Mouse (Mus musculus) granulocyte monocyte progenitor cell, adult 5-6 weeks (primary cell): ENCODE measurements at regions not wholly inside any gene's neighbourhood (a gene's known extent, or its start where the extent isn't known, plus 50 kb on each side); places are given as distances from the start of the nearest gene placed in this dataset.
A peak's percentile ranks its signal among the peaks of the same experiment; 100 is the strongest.
"Not testable (repeated sequence)": the region's sequence is repeated elsewhere in the genome, so short reads cannot be mapped to it uniquely, and the experiment has no call there.

Experiments
- ATAC-seq: replicated peaks from 2 replicates; pipeline ENCODE4 v1.8.0; 2016; ENCODE audit warnings: mild to moderate bottlenecking, moderate TSS enrichment, inconsistent platforms; ENCODE audit not compliant: poor library complexity, severe bottlenecking

DNA sequence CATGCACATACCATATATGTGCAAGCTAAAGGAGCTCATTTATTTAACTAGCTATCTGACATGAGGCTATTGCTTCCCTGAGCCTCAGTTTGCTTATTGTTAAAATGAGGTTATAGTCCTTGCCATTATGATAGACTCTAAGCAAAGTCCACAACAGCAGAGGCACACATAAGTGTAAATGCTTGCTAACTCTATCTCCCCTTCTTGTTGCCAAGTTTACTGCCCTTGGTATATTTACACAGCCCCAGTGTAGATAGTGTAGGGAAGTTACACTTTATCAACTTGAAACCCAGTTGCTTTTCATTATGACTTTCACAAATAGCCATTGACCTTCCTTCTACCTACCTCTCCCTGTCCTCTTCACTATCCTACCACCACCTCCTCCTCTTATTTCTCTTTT lies 782.6 kb upstream of the Agtr1b start:
- no peak for ATAC-seq

DNA sequence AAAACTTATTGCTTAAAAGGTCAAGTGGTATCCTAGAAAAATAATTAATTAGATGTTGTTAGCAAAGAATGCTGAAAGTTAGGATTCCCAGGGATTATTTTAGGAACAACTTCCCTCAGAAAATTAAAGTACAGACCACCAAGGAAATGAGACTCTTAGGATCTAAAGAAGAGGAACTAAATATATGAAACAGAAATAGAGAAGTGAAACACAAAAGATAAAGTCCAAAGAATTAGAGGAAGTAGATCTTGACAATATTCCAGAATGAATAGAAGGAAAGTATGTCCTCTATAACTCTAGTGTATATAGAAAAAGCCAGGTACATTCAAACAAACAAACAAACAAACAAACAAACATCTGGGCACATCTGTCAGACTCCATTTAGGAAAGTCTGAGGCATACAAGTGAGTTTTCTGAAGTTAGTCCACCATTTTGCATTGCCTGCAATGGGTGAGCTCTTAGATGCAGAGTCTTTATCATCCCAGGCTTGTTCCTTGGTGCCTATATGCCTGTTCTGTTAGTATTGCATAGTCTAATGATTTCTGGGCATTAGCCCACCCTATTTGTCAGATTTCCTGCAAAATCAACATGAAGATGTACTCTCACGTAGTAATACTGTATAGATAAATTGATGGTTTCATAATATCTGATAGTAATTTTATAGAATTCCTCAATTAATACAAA lies 762.0 kb upstream of the Agtr1b start:
- peak; percentile 94 for ATAC-seq

DNA sequence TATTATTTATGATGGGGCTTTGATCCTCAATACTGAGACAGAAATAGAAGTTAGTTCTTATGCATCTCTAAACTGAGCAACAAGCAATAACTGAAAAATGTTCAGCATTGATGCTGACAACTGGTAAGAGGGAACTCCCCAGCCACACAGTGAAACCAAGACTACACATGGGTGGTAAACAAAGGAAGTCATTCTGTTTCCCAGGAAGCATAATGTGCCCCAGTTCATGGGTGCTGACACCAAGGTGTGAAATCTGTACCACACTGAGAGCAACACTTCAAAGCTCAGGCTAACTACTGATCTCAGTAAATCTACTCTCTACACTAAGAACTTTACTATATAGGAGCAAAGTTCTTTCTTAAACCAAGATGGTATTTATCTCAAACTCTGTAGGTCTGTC lies 759.2 kb upstream of the Agtr1b start:
- ATAC-seq, result peak; percentile 33; the same call in 1 of the 2 replicates

DNA sequence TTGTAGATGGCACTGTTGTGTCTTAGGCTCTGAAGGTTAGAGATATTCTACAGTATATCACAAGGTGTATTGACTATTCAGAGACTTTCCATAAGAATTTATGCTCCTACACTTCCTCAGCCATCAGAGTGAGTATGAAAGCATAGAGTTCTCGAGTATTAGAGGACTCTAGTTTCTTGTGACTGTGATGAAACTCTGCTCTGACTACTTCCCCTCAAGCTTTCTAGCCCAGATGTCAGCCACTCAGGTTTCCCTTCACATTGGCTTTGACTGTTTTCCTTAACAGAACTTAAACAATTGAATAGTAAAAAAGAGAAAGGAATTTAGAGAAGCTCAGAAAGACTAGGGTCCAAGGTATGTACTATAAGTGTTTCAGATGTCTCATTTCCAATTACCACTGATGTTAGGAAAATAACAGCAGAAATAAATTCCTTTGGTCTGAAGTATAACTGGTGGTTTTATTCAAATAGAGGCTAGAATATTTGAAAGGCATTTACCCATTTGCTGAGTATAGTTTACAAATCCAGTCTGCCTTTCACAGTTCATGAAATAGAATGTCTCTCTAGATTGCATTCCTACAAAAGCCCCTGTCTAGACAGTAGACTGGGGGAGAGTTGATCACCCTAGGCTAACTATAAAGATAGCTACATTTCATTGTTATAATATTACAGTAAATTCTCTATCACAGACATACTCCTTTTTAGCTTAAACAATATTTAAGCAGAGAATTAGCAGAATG lies 751.4 kb upstream of the Agtr1b start:
- ATAC-seq, result peak; percentile 63

- ATAC-seq, result no peak
Measured at GRCm38 (mm10) chr3:21111735-21112518, 745.0 kb upstream of the Agtr1b start.

- no peak for ATAC-seq
Measured at GRCm38 (mm10) chr3:21090206-21090605, 723.2 kb upstream of the Agtr1b start.

GRCm38 (mm10) chr3:21086426-21086825 lies 719.4 kb upstream of the Agtr1b start:
- no peak for ATAC-seq

DNA sequence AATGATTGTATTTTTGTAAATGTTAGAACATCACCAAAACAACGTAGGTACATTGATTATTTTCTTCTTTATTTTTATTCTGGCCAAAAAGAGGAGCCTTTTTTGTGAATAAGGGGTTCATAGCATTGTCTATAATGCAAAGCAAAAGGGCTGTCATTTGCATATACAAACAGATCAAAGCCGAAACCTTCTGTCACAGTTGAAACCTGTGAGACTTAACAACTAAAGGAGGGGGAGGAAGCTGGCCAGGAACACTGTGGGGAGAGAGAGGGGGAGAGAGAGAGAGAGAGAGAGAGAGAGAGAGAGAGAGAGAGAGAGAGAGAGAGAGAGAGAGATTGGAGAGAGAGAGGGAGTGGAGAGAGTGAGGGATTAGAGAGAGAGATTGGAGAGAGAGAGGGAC lies 710.6 kb upstream of the Agtr1b start:
- no peak for ATAC-seq

GRCm38 (mm10) chr3:21053337-21053736 lies 686.4 kb upstream of the Agtr1b start:
- not testable (repeated sequence) for ATAC-seq

- ATAC-seq, result peak; percentile 96
Measured at GRCm38 (mm10) chr3:21049365-21049764, 682.4 kb upstream of the Agtr1b start.

GRCm38 (mm10) chr3:21045981-21046380 lies 679.0 kb upstream of the Agtr1b start:
- no peak for ATAC-seq

DNA sequence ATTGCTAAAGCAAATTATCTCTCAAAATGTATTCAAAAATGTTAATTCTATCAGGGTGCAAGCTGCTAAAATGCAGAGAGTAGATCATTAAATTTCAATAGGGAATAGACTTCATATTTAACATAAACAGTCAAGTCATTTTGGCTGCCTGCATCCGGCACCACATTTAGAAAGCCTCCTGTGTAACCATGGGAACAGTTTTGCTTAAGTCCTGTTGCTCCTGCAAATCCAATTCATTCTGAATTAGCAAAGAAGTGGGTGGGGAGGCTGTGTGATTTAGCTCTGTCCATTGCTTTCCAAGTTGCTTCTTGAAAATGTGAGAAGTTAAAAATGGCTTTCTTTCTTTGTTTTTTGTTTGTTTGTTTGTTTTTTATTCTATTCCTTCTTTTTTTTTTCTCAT lies 658.9 kb upstream of the Agtr1b start:
- no peak for ATAC-seq

DNA sequence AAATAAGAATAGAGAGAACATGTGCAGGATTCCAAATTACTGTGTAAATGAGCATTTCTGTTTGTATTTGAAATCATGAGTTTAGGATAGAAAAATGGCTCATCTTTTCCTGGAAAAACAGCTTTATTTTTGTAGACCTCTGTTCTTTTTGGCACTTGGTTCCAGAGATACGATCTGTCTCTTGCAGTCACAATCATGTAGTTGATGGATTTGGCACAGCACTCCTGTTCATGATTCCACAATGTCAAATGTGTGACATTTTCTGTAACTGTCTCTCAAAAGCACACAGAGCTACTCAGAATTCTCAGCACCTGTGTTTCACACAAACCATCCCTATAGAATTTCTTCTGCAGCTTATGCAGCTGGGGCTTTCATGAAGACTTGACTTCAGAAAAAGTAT lies 654.0 kb upstream of the Agtr1b start:
- no peak for ATAC-seq

DNA sequence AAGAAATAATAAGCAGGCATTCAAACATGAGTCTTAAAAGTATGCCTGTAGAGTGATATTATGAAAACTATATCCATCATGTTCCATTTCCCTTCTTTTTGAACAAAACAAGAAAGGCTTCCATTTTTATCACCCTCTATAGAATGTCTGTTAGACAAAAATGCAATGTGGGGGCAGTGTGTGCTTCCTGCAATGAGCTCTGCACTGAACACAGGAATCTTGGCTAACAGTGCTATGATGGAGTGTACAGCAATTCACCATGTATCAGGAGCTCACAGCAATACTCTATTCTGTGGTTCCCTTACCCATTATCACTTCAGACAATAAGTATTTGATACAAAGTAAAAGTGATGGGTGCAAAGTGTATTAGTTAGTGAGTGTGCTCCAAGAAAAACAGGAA lies 653.3 kb upstream of the Agtr1b start:
- no peak for ATAC-seq

GRCm38 (mm10) chr3:21009650-21010049 lies 642.7 kb upstream of the Agtr1b start:
- no peak for ATAC-seq

- no peak for ATAC-seq
Measured at GRCm38 (mm10) chr3:20998295-20998694, 631.3 kb upstream of the Agtr1b start.

GRCm38 (mm10) chr3:20989486-20989970 lies 622.6 kb upstream of the Agtr1b start:
- ATAC-seq, result no peak

- no peak for ATAC-seq
Measured at GRCm38 (mm10) chr3:20986942-20987341, 620.0 kb upstream of the Agtr1b start.

DNA sequence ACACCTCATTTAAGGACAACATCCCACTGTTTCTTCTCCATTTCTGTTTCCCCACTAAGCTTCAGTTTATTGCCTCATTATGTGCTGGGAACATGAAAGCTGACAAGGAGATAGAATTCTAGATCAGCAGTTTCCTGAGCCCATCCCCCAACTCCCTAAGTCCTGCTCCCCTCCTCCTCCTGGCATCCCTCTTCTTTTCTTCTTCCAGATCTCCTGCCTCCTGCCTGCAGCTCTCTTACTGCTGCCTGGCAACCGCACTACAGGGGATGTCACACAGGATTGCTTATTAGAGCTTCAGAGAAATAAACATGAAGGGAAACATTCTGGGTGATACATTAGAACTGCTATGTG lies 619.4 kb upstream of the Agtr1b start:
- no peak for ATAC-seq

- no peak for ATAC-seq
Measured at GRCm38 (mm10) chr3:20985682-20986376, 618.9 kb upstream of the Agtr1b start.

- ATAC-seq, result no peak
Measured at GRCm38 (mm10) chr3:20984146-20984545, 617.2 kb upstream of the Agtr1b start.
